Mouse (Mus musculus) hindbrain, embryonic 15.5 days (tissue): ENCODE data around the gene Trpc7. TPM values are rescaled to one million over a fixed set of nuclear protein-coding genes. Genes with fewer than 3 reads are reported as not detected.

Experiments used
- ATAC-seq: fragments of 200-750 bp; cut with Nextera tagmentation; 2 replicates; pipeline ENCODE4 v1.8.0; 2017; ENCODE audit warnings: low read depth, moderate number of reproducible peaks, moderate TSS enrichment; ENCODE audit not compliant: low FRiP score
- H3K27ac ChIP-seq: fragments of 300-500 bp; sonication (generic); replicated peaks from 2 replicates; pipeline ENCODE4 v1.5.1; 2015; ENCODE audit warnings: mild to moderate bottlenecking, inconsistent platforms
- H3K27me3 ChIP-seq: fragments of 300-500 bp; sonication (generic); 2 replicates; pipeline ENCODE4 v1.6.1; 2015; ENCODE audit warnings: control low read depth, inconsistent platforms
- H3K36me3 ChIP-seq: fragments of 300-500 bp; sonication (generic); 2 replicates; pipeline ENCODE4 v1.6.1; 2015; ENCODE audit warnings: control low read depth, inconsistent platforms
- H3K4me1 ChIP-seq: fragments of 300-500 bp; sonication (generic); replicated peaks from 2 replicates; pipeline ENCODE4 v1.6.1; 2015; ENCODE audit warnings: control low read depth, inconsistent platforms
- H3K4me2 ChIP-seq: fragments of 300-500 bp; sonication (generic); 2 replicates; pipeline ENCODE4 v1.6.1; 2015; ENCODE audit warnings: moderate library complexity, mild to moderate bottlenecking, inconsistent platforms
- H3K4me3 ChIP-seq: fragments of 300-500 bp; sonication (generic); 2 replicates; pipeline ENCODE4 v1.5.1; 2015; ENCODE audit warnings: mild to moderate bottlenecking, inconsistent platforms
- H3K9ac ChIP-seq: fragments of 300-500 bp; sonication (generic); 2 replicates; pipeline ENCODE4 v1.6.1; 2015; ENCODE audit warnings: inconsistent platforms
- H3K9me3 ChIP-seq: fragments of 300-500 bp; sonication (generic); 2 replicates; pipeline ENCODE4 v1.6.1; 2016; ENCODE audit warnings: control low read depth, inconsistent platforms
- WGBS: fragments of 180-500 bp; shearing (Covaris S2); methylation state at CpG from one replicate; pipeline ENCODE4 v1.1.7; 2015; 5-methylcytosine and 5-hydroxymethylcytosine counted together
- polyA plus RNA-seq: library from polyadenylated mRNA; unstranded; fragments of >200 nt; fragmentation: Nextera tagmentation; extraction: Ambion mirVana; gene quantifications from 2 replicates; pipeline ENCODE4 v1.2.1, GENCODE M21; 2015

Trpc7 gene
- polyA plus RNA-seq, 1 experiment from 2014 or later: 5.6 TPM

DNA sequence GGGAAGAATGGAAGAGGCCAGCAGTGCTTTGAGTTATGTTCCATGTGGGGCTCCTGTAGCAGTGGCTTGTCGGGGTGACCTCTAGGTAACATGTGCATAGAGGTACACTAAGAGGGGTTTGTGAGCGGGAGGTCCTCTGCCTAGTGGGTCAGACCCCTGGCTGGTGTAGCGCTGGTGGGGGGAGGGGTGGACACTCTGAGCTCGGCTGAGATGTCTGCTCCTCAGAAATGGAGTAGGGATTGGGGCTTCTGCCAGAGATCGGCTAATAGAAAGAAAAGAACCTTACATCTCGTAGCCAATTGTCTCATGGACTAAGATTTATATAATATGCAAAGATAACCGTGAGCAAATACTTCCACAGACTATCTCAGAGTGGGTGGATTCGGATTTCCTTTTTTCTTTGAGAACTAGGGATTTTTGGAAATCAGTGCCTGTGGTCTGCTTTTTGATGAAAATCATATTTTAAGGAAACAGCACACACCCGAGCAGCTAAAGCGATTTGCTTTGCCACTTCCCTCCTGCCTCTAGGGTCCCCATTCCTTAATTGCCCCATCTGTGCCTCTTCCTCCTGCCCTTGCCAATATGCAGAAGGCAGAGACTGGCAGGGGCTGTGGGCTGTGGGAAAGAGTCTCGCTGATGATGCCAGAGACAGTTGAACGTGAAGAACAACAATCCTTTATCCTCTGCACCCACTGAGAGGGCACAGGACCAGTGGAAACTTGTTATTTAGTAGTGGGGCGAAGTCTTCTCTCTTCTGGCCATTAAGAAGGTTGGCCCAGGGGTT is 133.2 kb downstream of the Trpc7 start:
- no peaks in the 10 kb centered on the region for H3K36me3 ChIP-seq
- 35% methylated on average over 13 of the region's 13 CpGs for WGBS
- H3K27me3 ChIP-seq: no peaks in the 10 kb centered on the region
- H3K4me2 ChIP-seq: no peak overlapping the region
- no peak overlapping the region for H3K9ac ChIP-seq
- ATAC-seq: no peak
- peak overlapping the region; percentile 34; the same call in 1 of the 2 replicates for H3K27ac ChIP-seq
- no peak overlapping the region for H3K4me3 ChIP-seq
- H3K4me1 ChIP-seq: peaks cover 28% of the 10 kb centered on the region
- no peaks in the 10 kb centered on the region for H3K9me3 ChIP-seq

- H3K9me3 ChIP-seq: no peaks in the 10 kb centered on the region
- WGBS: 25% methylated on average over 6 of the region's 6 CpGs
- ATAC-seq: no peak
- H3K27ac ChIP-seq: no peak overlapping the region
- H3K4me1 ChIP-seq: peaks cover 16% of the 10 kb centered on the region
- no peak overlapping the region for H3K4me3 ChIP-seq
- peaks cover 14% of the 10 kb centered on the region; the same call in 1 of the 2 replicates for H3K27me3 ChIP-seq
- H3K9ac ChIP-seq: no peak overlapping the region
- H3K4me2 ChIP-seq: no peak overlapping the region
- H3K36me3 ChIP-seq: no peaks in the 10 kb centered on the region
Measured at GRCm38 (mm10) chr13:56758492-56758891, 137.3 kb downstream of the Trpc7 start.

DNA sequence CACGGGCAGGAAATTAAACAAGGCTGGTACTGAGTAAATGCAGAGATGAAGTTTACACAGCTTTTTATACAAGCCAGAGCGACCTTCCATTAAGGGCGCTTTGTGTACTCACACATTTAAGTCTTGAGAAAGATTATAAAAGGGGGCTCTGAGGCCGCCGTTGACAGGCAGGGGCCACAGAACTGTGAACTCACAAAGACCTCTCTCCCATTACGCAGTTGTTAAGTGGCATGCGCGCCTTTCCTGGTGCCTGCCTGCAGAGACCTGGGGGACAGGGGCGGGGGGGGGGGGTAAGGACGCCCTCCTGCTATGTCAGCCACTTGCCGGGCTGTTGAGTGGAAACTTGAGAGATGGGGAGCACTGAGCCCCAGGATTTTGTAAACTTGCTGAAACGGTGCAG is 138.6 kb downstream of the Trpc7 start:
- Histone ChIP-seq H3K27me3 (peaks cover 26% of the 10 kb centered on the region; the same call in 1 of the 2 replicates), H3K4me2 (no peak overlapping the region), H3K4me1 (peaks cover 17% of the 10 kb centered on the region), H3K9me3 (no peaks in the 10 kb centered on the region), H3K4me3 (no peak overlapping the region), H3K9ac (no peak overlapping the region), H3K27ac (no peak overlapping the region), H3K36me3 (no peaks in the 10 kb centered on the region)
- no peak for ATAC-seq
- 66% methylated on average over 12 of the region's 12 CpGs for WGBS

- peaks cover 37% of the 10 kb centered on the region; the same call in 1 of the 2 replicates for H3K27me3 ChIP-seq
- no peaks in the 10 kb centered on the region for H3K36me3 ChIP-seq
- H3K4me1 ChIP-seq: peaks cover 19% of the 10 kb centered on the region
- WGBS: 65% methylated on average over 6 of the region's 6 CpGs
- H3K9me3 ChIP-seq: no peaks in the 10 kb centered on the region
- no peak overlapping the region for H3K27ac ChIP-seq
- ATAC-seq: no peak
- H3K4me3 ChIP-seq: no peak overlapping the region
- no peak overlapping the region for H3K4me2 ChIP-seq
- H3K9ac ChIP-seq: no peak overlapping the region
Measured at GRCm38 (mm10) chr13:56755871-56756270, 139.9 kb downstream of the Trpc7 start.

GRCm38 (mm10) chr13:56753192-56753951 is 142.4 kb downstream of the Trpc7 start, which contains the start of gene Gm45623:
Gm45623 (minus strand) TSS chr13:56753827.
- peaks cover 19% of the 10 kb centered on the region for H3K4me1 ChIP-seq
- 0 out of 2 replicates have a peak, but pooled peaks have one; percentile 21 for ATAC-seq
- H3K4me2 ChIP-seq: peak within 1 kb of the TSS; percentile 98
- WGBS: 2% methylated on average over 69 of the region's 71 CpGs
- H3K27ac ChIP-seq: no peak within 1 kb of the TSS
- H3K36me3 ChIP-seq: no peaks in the 10 kb centered on the region
- H3K4me3 ChIP-seq: peak within 1 kb of the TSS; percentile 50
- no peaks in the 10 kb centered on the region for H3K9me3 ChIP-seq
- peaks cover 37% of the 10 kb centered on the region; the same call in 1 of the 2 replicates for H3K27me3 ChIP-seq
- H3K9ac ChIP-seq: peak within 1 kb of the TSS; percentile 53

DNA sequence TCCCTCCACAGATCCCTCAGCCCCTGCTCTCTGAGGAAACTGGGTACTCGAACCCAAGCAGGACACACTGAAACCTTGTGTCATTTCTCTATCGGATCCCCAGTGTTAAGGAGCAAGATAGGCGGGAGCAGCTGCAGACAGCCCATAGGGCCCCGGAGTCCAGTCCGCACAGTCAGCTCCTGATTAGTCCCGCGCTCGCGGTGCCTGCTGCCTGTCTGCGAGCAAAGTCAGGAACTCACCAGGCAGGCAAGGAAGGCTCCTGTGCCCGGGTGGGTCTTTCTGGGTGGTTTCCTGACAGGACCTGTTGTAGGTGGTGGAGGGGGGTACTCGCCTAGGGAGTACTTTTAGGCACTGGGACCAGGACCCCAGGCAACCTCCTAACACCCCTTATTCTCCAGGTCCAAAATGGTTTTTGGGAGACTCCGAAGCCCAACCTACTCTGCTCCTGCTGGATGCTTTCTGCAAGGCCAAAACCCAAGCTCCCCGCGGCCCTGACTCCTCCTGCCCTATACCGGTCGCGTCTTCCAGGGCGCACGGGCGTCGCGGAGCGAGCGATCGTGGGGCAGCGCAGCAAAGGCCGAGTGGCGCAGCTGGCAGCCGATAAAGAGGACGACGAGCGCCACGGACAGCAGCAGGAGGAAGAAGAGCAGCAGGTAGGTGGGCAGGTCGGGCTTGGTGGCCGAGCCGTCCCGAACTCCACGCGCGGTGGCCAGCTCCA is 143.2 kb downstream of the Trpc7 start:
- peaks cover 37% of the 10 kb centered on the region; the same call in 1 of the 2 replicates for H3K27me3 ChIP-seq
- peak; percentile 36; the same call in 1 of the 2 replicates for ATAC-seq

GRCm38 (mm10) chr13:56751774-56752173 is 144.0 kb downstream of the Trpc7 start:
- no peaks in the 10 kb centered on the region for H3K36me3 ChIP-seq
- H3K4me3 ChIP-seq: peak overlapping the region; percentile 50; the same call in 1 of the 2 replicates
- no peak overlapping the region for H3K27ac ChIP-seq
- H3K4me1 ChIP-seq: peaks cover 19% of the 10 kb centered on the region
- H3K27me3 ChIP-seq: peaks cover 37% of the 10 kb centered on the region; the same call in 1 of the 2 replicates
- no peak for ATAC-seq
- H3K4me2 ChIP-seq: peak overlapping the region; percentile 98
- H3K9me3 ChIP-seq: no peaks in the 10 kb centered on the region
- WGBS: 17% methylated on average over 5 of the region's 5 CpGs
- no peak overlapping the region for H3K9ac ChIP-seq

More for the DNA sequence above, 143.2 kb downstream of the Trpc7 start:
- no peaks in the 10 kb centered on the region for H3K9me3 ChIP-seq
- H3K27ac ChIP-seq: no peak overlapping the region
- peak overlapping the region; percentile 98 for H3K4me2 ChIP-seq
- H3K9ac ChIP-seq: peak overlapping the region; percentile 53
- under 1% methylated on average over 34 of the region's 41 CpGs for WGBS
- H3K36me3 ChIP-seq: no peaks in the 10 kb centered on the region
- H3K4me1 ChIP-seq: peaks cover 19% of the 10 kb centered on the region
- peak overlapping the region; percentile 50 for H3K4me3 ChIP-seq

DNA sequence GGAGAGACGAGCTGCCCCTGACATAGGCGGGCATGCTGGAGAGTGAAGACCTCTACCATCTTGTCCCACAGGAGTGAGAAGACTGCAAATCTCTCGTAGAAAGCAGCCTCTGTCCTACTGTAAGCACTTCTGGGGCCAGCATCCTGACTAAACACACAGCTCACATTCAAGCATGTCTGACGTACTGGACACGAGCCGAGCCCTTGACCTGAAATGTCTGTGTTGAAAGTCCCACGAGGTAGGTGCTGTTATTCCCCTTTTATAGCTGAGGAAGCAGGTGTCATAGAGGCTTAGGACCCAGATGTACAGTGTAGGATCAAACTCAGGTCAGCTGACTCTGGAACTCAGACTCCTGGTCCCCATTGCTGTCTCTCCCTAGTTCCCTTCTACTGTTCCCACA is 146.4 kb downstream of the Trpc7 start:
- Histone ChIP-seq H3K27ac (no peak overlapping the region), H3K9ac (no peak overlapping the region), H3K4me2 (no peak overlapping the region), H3K36me3 (no peaks in the 10 kb centered on the region), H3K4me3 (no peak overlapping the region), H3K9me3 (no peaks in the 10 kb centered on the region), H3K27me3 (peaks cover 32% of the 10 kb centered on the region; the same call in 1 of the 2 replicates), H3K4me1 (peaks cover 19% of the 10 kb centered on the region)
- 87% methylated on average over 7 of the region's 7 CpGs for WGBS
- no peak for ATAC-seq

DNA sequence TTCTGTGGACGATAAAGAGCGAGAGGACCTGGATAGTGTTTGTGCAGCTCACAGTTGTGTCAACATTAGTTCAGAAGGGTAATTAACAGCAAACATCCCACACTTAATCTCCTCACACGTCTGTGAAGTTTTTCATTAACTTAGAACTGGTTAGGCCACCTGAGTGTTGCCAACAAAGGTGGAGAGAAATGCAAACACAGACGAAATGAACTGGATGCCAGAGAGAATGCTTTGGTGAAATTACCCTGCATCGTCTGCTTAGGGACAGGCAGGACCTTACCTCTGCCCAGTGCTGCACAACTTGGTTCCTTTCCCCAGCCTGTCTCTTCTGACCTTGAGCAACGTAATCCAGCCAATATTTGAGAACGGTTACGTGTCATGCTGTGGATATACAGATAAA is 148.2 kb downstream of the Trpc7 start:
- Histone ChIP-seq H3K4me1 (peaks cover 6% of the 10 kb centered on the region), H3K9ac (no peak overlapping the region)
- 82% methylated on average over 8 of the region's 8 CpGs for WGBS

GRCm38 (mm10) chr13:56746739-56747532 is 148.9 kb downstream of the Trpc7 start:
- ATAC-seq: no peak
- peaks cover 9% of the 10 kb centered on the region; the same call in 1 of the 2 replicates for H3K27me3 ChIP-seq
- no peaks in the 10 kb centered on the region for H3K36me3 ChIP-seq
- H3K27ac ChIP-seq: no peak overlapping the region
- H3K4me3 ChIP-seq: no peak overlapping the region
- 82% methylated on average over 10 of the region's 10 CpGs for WGBS
- no peaks in the 10 kb centered on the region for H3K4me1 ChIP-seq
- no peak overlapping the region for H3K9ac ChIP-seq
- no peak overlapping the region for H3K4me2 ChIP-seq
- H3K9me3 ChIP-seq: no peaks in the 10 kb centered on the region

More for the DNA sequence above, 148.2 kb downstream of the Trpc7 start:
- Histone ChIP-seq H3K27ac (no peak overlapping the region), H3K4me3 (no peak overlapping the region), H3K4me2 (no peak overlapping the region), H3K9me3 (no peaks in the 10 kb centered on the region), H3K27me3 (peaks cover 15% of the 10 kb centered on the region; the same call in 1 of the 2 replicates), H3K36me3 (no peaks in the 10 kb centered on the region)
- ATAC-seq: no peak
